Mouse (Mus musculus) stomach, embryonic 15.5 days (tissue): ENCODE measurements around the gene Kansl1l. TPM values are rescaled to one million over a fixed set of nuclear protein-coding genes. Genes with fewer than 3 reads are reported as not detected.

ENCODE experiments used
- ATAC-seq: fragments of 200-750 bp; cut with Nextera tagmentation; 2 replicates; pipeline ENCODE4 v1.8.0; 2017; ENCODE audit warnings: low read depth, moderate number of reproducible peaks, moderate TSS enrichment; ENCODE audit not compliant: insufficient read depth, low FRiP score
- H3K27ac ChIP-seq: fragments of 300-500 bp; sonication (generic); 2 replicates; pipeline ENCODE4 v1.5.1; 2015; ENCODE audit warnings: mild to moderate bottlenecking, inconsistent platforms
- H3K27me3 ChIP-seq: fragments of 300-500 bp; sonication (generic); replicated peaks from 2 replicates; pipeline ENCODE4 v1.6.1; 2015; ENCODE audit warnings: inconsistent platforms
- H3K36me3 ChIP-seq: fragments of 300-500 bp; sonication (generic); 2 replicates; pipeline ENCODE4 v1.6.1; 2015; ENCODE audit warnings: inconsistent platforms
- H3K4me1 ChIP-seq: fragments of 300-500 bp; sonication (generic); 2 replicates; pipeline ENCODE4 v1.6.1; 2015; ENCODE audit warnings: inconsistent platforms
- H3K4me2 ChIP-seq: fragments of 300-500 bp; sonication (generic); 2 replicates; pipeline ENCODE4 v1.6.1; 2015; ENCODE audit warnings: mild to moderate bottlenecking, inconsistent platforms
- H3K4me3 ChIP-seq: fragments of 300-500 bp; sonication (generic); replicated peaks from 2 replicates; pipeline ENCODE4 v1.5.1; 2015; ENCODE audit warnings: inconsistent platforms
- H3K9ac ChIP-seq: fragments of 300-500 bp; sonication (generic); 2 replicates; pipeline ENCODE4 v1.6.1; 2015; ENCODE audit warnings: inconsistent platforms
- H3K9me3 ChIP-seq: fragments of 300-500 bp; sonication (generic); 2 replicates; pipeline ENCODE4 v1.6.1; 2016; ENCODE audit warnings: inconsistent platforms
- WGBS: fragments of 180-500 bp; shearing (Covaris S2); methylation state at CpG from one replicate; pipeline ENCODE4 v1.1.7; 2015; 5-methylcytosine and 5-hydroxymethylcytosine counted together
- polyA plus RNA-seq: library from polyadenylated mRNA; unstranded; fragments of >200 nt; fragmentation: Nextera tagmentation; extraction: Ambion mirVana; gene quantifications from 2 replicates; pipeline ENCODE4 v1.2.1, GENCODE M21; 2015

Kansl1l gene
- polyA plus RNA-seq, 1 experiment from 2014 or later: 14.3 TPM

DNA sequence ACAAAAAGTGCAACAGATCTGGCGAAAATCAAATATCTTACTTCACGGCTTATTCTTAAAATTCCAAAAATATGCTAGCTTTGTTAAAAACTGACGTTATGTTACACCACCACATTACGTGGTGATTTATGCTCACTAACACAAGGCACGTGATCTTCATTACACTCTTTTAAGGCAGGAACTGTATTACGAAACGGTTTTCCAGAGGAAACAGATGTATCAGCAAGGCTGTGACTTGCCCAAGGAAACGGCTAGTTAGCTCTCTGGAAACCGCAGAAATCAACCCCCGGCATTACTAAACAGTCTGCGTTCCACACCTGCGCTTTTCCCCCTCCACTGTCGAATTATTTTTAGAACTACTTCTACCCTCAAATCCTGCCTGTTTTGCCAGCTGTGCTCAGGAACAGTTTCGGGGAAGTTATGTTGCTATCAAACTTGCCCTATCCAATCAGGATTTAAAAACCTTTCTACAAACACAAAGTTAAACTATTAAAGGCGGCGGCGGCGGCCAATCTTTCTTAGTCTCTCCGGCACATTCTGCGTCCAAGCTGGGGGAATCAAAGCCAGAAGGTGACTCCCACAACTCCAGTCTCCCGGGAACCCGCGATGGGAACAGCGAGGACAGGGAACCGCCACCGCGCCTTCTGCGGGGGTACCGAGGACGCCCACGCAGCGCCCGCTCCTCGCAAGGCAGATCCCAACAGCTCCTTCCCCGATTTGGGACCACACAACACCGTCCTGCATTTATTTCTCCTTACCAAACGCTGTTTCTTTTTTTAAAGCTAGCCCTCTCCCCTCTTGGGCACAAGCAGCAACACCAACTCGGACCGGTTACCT is 1.2 kb downstream of the Kansl1l start:
- peak overlapping the region; percentile 49 for H3K4me2 ChIP-seq
- ATAC-seq: peak; percentile 13
- H3K4me3 ChIP-seq: peak overlapping the region; percentile 65
- no peaks in the 10 kb centered on the region for H3K4me1 ChIP-seq
- under 1% methylated on average over 39 of the region's 39 CpGs for WGBS
- H3K9me3 ChIP-seq: no peaks in the 10 kb centered on the region
- peak overlapping the region; percentile 55 for H3K9ac ChIP-seq
- peak overlapping the region; percentile 93 for H3K27ac ChIP-seq
- no peaks in the 10 kb centered on the region for H3K27me3 ChIP-seq
- no peaks in the 10 kb centered on the region for H3K36me3 ChIP-seq

DNA sequence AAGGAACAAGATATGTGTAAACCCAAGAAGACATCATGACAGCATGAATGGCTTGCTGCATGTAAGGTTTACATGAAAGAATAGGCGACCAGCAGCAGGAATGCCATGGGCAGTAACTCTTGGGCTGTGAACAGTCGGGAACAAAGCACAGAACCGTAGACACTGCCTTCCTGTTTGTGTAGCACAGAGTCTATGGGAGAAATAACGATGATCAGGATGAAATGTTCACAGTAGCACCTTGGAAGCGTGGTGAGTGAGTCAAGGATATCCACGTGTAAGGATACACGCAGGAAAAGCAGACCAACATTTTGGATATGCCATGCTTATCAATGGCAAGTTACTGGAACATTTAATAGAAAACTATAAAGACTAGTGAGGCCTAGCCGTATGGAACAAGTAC is 2.6 kb downstream of the Kansl1l start:
- Histone ChIP-seq H3K9me3 (no peaks in the 10 kb centered on the region), H3K4me2 (no peak overlapping the region), H3K36me3 (no peaks in the 10 kb centered on the region), H3K27ac (no peak overlapping the region), H3K4me3 (no peak overlapping the region), H3K4me1 (no peaks in the 10 kb centered on the region), H3K27me3 (no peaks in the 10 kb centered on the region), H3K9ac (no peak overlapping the region)
- no peak for ATAC-seq
- WGBS: 56% methylated on average over 8 of the region's 8 CpGs

DNA sequence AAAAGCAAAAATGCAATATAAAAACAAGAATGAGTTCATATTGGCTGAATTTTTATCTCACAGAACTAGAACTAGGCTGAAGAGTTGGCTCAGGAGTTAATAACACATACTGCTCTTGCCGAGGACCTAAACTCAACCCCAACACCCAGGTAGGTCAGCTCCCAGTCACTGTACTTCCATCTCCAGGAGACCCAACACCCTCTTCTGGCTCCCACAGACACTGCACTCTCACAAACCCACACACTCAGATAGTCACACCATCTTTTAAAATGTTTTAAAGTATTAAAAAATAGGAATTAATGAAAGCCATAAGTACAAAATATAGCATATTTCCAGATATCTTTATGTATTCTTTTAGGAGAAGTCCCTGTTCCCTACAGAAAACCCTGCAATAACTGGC is 4.2 kb downstream of the Kansl1l start:
- WGBS: 85% methylated on average over 1 of the region's 1 CpGs
- H3K27ac ChIP-seq: no peak overlapping the region
- H3K36me3 ChIP-seq: no peaks in the 10 kb centered on the region

DNA sequence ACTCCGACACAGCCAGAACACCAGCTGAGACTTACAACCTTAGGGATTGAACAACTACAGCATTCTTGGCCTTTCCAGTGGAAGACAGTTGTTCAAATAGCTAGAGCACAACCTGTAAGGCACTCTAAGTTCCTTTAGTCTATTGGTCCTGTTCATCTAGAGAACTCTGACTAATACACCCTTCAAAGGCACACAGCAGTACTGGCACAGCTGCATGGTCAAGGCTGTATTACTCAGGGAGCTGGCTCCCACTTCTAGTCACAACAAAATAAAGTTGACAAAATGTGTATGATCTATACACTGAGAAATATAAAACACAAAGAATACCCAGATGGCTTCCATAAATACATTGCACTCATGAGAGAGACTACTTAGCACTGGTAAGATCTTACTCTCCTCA is 10.5 kb downstream of the Kansl1l start:
- no peaks in the 10 kb centered on the region for H3K36me3 ChIP-seq
- no peaks in the 10 kb centered on the region for H3K9me3 ChIP-seq
- no peak for ATAC-seq
- WGBS: 83% methylated on average over 1 of the region's 1 CpGs
- H3K4me2 ChIP-seq: no peak overlapping the region
- H3K27ac ChIP-seq: no peak overlapping the region
- no peak overlapping the region for H3K4me3 ChIP-seq
- H3K9ac ChIP-seq: no peak overlapping the region
- H3K4me1 ChIP-seq: no peaks in the 10 kb centered on the region
- H3K27me3 ChIP-seq: no peaks in the 10 kb centered on the region

More for the DNA sequence above, 4.2 kb downstream of the Kansl1l start:
- no peaks in the 10 kb centered on the region for H3K4me1 ChIP-seq
- H3K9ac ChIP-seq: no peak overlapping the region
- no peak overlapping the region for H3K4me2 ChIP-seq
- H3K9me3 ChIP-seq: no peaks in the 10 kb centered on the region
- H3K4me3 ChIP-seq: no peak overlapping the region
- H3K27me3 ChIP-seq: no peaks in the 10 kb centered on the region
- ATAC-seq: no peak

DNA sequence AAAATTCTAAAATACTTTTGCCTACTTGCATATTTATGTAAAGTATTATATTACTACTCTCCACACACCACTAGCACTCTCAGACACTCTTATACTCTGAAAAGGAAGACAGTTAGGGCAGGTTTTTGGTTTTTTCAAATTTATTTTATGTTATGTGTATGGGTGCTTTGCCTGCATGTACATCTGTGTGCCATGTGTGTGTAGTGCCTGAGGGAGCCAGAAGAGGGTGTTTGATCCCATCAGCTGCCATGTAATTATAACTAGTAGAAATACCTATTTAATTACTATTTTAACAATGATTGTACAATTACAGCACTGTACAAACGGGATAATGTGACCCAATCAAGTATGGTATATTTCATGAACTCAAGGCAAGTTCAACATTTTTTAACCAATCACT is 12.0 kb downstream of the Kansl1l start:
- no peak overlapping the region for H3K4me3 ChIP-seq
- ATAC-seq: no peak
- H3K9ac ChIP-seq: no peak overlapping the region
- 90% methylated on average over 1 of the region's 1 CpGs for WGBS
- H3K27me3 ChIP-seq: no peaks in the 10 kb centered on the region
- H3K4me1 ChIP-seq: no peaks in the 10 kb centered on the region
- no peak overlapping the region for H3K4me2 ChIP-seq
- H3K36me3 ChIP-seq: no peaks in the 10 kb centered on the region
- no peak overlapping the region for H3K27ac ChIP-seq
- H3K9me3 ChIP-seq: no peaks in the 10 kb centered on the region

DNA sequence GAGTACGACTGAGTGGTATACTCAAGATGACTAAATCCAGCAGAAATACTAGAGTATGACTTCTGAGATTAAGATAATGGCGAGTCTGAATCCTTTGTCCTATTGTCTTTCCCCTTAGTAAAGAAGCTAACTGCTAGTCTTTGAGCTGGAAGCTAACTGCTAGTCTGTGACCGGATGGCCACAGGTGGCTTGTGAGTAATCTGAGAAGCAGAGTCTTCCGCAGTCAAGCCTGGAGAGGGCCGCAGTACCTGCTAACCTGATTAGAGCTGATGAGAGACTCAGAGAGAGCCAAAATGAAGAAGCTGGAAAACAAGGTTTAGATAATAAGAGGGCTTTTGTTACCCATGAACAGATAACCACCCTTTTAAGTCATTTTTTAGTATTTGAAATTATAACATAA is 12.7 kb downstream of the Kansl1l start:
- no peak for ATAC-seq
- H3K27me3 ChIP-seq: no peaks in the 10 kb centered on the region
- WGBS: 73% methylated on average over 5 of the region's 5 CpGs
- H3K4me3 ChIP-seq: no peak overlapping the region
- no peaks in the 10 kb centered on the region for H3K36me3 ChIP-seq
- H3K9me3 ChIP-seq: no peaks in the 10 kb centered on the region
- no peak overlapping the region for H3K4me2 ChIP-seq
- no peaks in the 10 kb centered on the region for H3K4me1 ChIP-seq
- H3K9ac ChIP-seq: no peak overlapping the region
- no peak overlapping the region for H3K27ac ChIP-seq

DNA sequence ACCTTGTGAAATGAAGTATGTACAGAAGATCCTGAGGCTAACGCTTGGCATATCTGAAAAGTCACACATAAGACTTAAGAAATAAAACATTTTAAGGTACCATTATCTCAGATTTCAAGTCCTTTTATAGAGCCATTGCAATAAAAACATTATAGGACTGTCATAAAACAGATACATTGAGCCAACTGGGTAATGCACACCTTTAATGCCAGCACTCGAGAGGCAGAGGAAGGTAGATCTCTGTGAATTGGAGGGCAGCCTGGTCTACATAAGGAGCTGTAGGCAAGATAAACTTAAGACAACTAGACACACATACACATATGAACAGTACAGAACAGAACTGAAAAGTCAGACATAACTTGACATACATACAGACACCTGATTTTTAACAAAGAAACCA is 19.4 kb downstream of the Kansl1l start:
- ATAC-seq: no peak

DNA sequence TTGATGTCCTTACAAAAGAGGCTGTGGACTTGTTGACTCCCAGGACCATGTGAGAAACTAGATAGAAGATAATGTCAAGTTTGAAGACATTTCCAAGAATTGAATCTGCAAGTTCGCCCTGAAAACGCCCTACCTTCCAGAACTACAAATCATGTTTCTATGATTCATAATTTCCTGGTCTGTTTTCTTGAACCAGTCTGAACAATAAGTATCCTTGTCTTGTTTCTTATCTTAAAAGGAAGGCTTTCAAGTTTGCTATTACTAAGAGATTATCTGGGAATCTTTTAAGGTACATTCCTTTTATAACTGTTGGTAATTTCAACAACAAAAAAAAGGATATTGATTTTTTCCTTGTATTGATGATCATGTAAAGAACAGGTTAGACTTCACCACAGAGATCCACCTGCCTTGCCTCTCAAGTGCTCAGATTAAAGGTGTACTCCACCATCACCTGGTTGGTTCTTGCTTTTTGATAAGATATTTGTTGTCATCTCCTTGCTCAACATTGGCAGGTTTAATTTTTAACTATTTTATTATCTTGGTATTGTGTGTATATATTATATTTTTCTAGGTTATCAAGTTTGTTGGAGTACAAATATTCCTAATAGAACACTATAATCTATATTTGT is 24.4 kb downstream of the Kansl1l start:
- ATAC-seq: no peak
- 78% methylated on average over 2 of the region's 2 CpGs for WGBS
- Histone ChIP-seq H3K27me3 (no peaks in the 10 kb centered on the region), H3K9me3 (no peaks in the 10 kb centered on the region), H3K36me3 (no peaks in the 10 kb centered on the region), H3K27ac (no peak overlapping the region), H3K4me1 (no peaks in the 10 kb centered on the region), H3K9ac (no peak overlapping the region), H3K4me3 (no peak overlapping the region), H3K4me2 (no peak overlapping the region)

More for the DNA sequence above, 19.4 kb downstream of the Kansl1l start:
- no peaks in the 10 kb centered on the region for H3K9me3 ChIP-seq
- H3K27ac ChIP-seq: no peak overlapping the region
- 89% methylated on average over 2 of the region's 2 CpGs for WGBS
- no peaks in the 10 kb centered on the region for H3K27me3 ChIP-seq
- H3K9ac ChIP-seq: no peak overlapping the region
- no peak overlapping the region for H3K4me2 ChIP-seq
- H3K4me1 ChIP-seq: no peaks in the 10 kb centered on the region
- no peaks in the 10 kb centered on the region for H3K36me3 ChIP-seq
- no peak overlapping the region for H3K4me3 ChIP-seq

DNA sequence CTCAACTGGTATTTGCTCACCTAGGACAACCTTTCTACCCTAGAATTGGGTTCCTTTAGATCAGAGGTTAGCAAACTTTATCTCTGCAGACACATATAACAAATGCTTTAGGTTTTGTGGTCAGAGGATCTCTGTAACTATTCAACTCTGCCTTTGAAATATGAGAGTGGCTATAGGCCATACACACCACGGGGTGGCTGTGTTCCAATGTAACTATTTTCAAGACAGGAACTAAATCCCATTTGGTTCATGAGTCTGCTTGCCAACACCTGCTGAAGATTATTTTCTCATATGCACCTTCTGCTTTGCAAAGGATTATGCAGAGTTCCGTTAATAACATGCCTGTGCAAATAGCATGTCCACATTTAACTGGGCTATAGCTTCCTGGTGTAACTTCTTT is 35.1 kb downstream of the Kansl1l start:
- Histone ChIP-seq H3K27ac (no peak overlapping the region), H3K27me3 (no peaks in the 10 kb centered on the region), H3K4me1 (no peaks in the 10 kb centered on the region), H3K4me2 (no peak overlapping the region), H3K9ac (no peak overlapping the region), H3K4me3 (no peak overlapping the region), H3K36me3 (no peaks in the 10 kb centered on the region), H3K9me3 (no peaks in the 10 kb centered on the region)
- 46% methylated on average over 2 of the region's 2 CpGs for WGBS
- no peak for ATAC-seq

DNA sequence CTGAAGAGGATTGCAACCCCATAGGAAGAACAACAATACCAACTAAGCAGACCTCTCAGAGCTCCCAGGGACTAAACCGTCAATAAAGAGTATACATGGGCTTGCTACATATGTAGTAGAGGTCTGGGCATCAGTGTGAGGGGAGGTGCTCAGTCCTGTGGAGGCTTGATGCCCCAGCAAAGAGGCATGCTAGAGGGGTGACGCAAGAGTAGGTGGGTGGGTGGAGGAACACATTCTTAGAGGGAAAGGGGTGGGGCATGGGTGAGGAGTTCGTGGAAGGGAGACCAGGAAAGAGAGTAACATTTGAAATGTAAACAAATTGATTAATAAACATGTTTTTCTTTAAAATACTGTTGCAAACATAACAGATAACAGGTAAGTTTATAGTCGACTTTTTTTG is 36.3 kb downstream of the Kansl1l start:
- H3K4me1 ChIP-seq: no peaks in the 10 kb centered on the region
- H3K4me3 ChIP-seq: no peak overlapping the region
- no peak overlapping the region for H3K27ac ChIP-seq
- no peaks in the 10 kb centered on the region for H3K27me3 ChIP-seq
- ATAC-seq: no peak
- WGBS: 71% methylated on average over 4 of the region's 4 CpGs
- no peak overlapping the region for H3K4me2 ChIP-seq
- no peaks in the 10 kb centered on the region for H3K9me3 ChIP-seq
- no peak overlapping the region for H3K9ac ChIP-seq
- H3K36me3 ChIP-seq: no peaks in the 10 kb centered on the region

DNA sequence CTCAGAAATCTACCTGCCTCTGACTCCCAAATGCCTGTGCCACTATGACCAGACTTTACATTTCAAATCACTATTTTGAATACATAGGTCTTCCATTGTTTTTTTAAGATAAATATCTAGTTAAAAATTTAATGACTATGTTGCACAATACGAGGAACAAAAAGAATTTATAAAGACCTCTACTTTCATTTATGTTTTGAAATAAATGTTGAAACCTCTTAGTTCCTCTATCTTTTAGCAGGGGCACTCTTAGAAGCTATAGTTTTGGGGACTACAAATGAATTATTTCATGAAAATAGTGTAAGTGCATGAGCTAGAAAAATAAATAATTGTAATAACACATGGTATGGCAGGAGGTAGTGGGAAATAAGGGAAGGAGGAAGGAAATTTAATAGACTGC is 38.6 kb downstream of the Kansl1l start:
- Histone ChIP-seq H3K4me2 (no peak overlapping the region), H3K27ac (no peak overlapping the region), H3K4me1 (no peaks in the 10 kb centered on the region), H3K9ac (no peak overlapping the region), H3K36me3 (no peaks in the 10 kb centered on the region), H3K9me3 (no peaks in the 10 kb centered on the region), H3K4me3 (no peak overlapping the region), H3K27me3 (no peaks in the 10 kb centered on the region)
- ATAC-seq: no peak
- WGBS: 91% methylated on average over 1 of the region's 1 CpGs

DNA sequence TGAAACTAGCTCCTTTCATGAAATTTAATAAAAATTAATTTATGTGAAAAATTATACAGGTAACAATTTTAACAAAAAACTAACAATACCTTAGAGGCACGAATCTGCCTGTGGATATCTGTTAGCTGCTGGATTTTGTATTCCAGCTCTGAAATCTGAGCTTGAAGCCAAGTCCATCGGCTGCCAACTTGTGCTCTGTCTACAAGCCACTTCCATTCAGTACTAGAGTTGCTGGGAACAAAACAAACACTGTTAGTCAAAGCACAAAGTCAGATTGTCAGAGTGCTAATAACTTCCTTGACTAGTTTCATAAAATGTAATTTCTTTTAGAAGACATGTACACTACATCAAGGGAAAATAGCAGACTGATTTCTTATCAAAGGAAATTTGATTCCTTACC is 39.5 kb downstream of the Kansl1l start:
- Histone ChIP-seq H3K36me3 (no peaks in the 10 kb centered on the region; the same call in 1 of the 2 replicates), H3K27ac (no peak overlapping the region), H3K4me1 (no peaks in the 10 kb centered on the region), H3K9ac (no peak overlapping the region), H3K4me2 (no peak overlapping the region), H3K27me3 (no peaks in the 10 kb centered on the region), H3K4me3 (no peak overlapping the region), H3K9me3 (no peaks in the 10 kb centered on the region)
- WGBS: 53% methylated on average over 2 of the region's 2 CpGs
- ATAC-seq: no peak
